Mouse (Mus musculus) CH12.LX (cell line): ENCODE results near the gene Sart3.

Source experiments
- CHD2 ChIP-seq: IDR thresholded peaks from 2 replicates; pipeline ENCODE4 v1.6.1; 2011; ENCODE audit warnings: low read length, improper control_type of control experiment
- CTCF ChIP-seq, 2 experiments: IDR thresholded peaks in 1 of 2; conservative IDR thresholded peaks in 1 of 2; 2 replicates each; pipeline ENCODE4 v1.5.1; 2011 to 2012; ENCODE audit warnings: low read depth in 2 of 2, low read length in 2 of 2, improper control_type of control experiment in 1 of 2, inconsistent platforms in 1 of 2, mild to moderate bottlenecking in 1 of 2, moderate library complexity in 1 of 2
- E2F4 ChIP-seq: IDR thresholded peaks from 2 replicates; pipeline ENCODE4 v1.6.1; 2011; ENCODE audit warnings: low read depth, low read length, improper control_type of control experiment; ENCODE audit not compliant: insufficient replicate concordance
- EP300 ChIP-seq: IDR thresholded peaks from 2 replicates; pipeline ENCODE4 v1.6.1; 2011; ENCODE audit warnings: low read length, improper control_type of control experiment
- GABPA ChIP-seq: IDR thresholded peaks from 2 replicates; pipeline ENCODE4 v1.6.1; 2012; ENCODE audit warnings: low read depth, low read length, improper control_type of control experiment, inconsistent platforms; ENCODE audit not compliant: insufficient replicate concordance
- KAT2A ChIP-seq: IDR thresholded peaks from 2 replicates; pipeline ENCODE4 v1.6.1; 2012; ENCODE audit warnings: low read length, improper control_type of control experiment, inconsistent platforms; ENCODE audit not compliant: insufficient replicate concordance
- MAFK ChIP-seq: IDR thresholded peaks from 2 replicates; pipeline ENCODE4 v1.6.1; 2011; ENCODE audit warnings: low read length, improper control_type of control experiment; ENCODE audit not compliant: insufficient replicate concordance
- MAX ChIP-seq: IDR thresholded peaks from 2 replicates; pipeline ENCODE4 v1.6.1; 2011; ENCODE audit warnings: low read length, improper control_type of control experiment
- POLR2AphosphoS2 ChIP-seq: IDR thresholded peaks from 2 replicates; pipeline ENCODE4 v1.6.1; 2011; ENCODE audit warnings: low read depth, low read length, improper control_type of control experiment
- RAD21 ChIP-seq: IDR thresholded peaks from 2 replicates; pipeline ENCODE4 v1.6.1; 2011; ENCODE audit warnings: low read depth, mild to moderate bottlenecking, low read length, improper control_type of control experiment, moderate library complexity
- SMC3 ChIP-seq: IDR thresholded peaks from 2 replicates; pipeline ENCODE4 v1.6.1; 2011; ENCODE audit warnings: low read depth, low read length, improper control_type of control experiment
- TCF12 ChIP-seq: IDR thresholded peaks from 2 replicates; pipeline ENCODE4 v1.6.1; 2014; ENCODE audit warnings: low read depth, mild to moderate bottlenecking, inconsistent platforms, low read length, improper control_type of control experiment
- USF2 ChIP-seq: conservative IDR thresholded peaks from 2 replicates; pipeline ENCODE4 v1.6.1; 2011; ENCODE audit warnings: low read depth, low read length, improper control_type of control experiment

DNA sequence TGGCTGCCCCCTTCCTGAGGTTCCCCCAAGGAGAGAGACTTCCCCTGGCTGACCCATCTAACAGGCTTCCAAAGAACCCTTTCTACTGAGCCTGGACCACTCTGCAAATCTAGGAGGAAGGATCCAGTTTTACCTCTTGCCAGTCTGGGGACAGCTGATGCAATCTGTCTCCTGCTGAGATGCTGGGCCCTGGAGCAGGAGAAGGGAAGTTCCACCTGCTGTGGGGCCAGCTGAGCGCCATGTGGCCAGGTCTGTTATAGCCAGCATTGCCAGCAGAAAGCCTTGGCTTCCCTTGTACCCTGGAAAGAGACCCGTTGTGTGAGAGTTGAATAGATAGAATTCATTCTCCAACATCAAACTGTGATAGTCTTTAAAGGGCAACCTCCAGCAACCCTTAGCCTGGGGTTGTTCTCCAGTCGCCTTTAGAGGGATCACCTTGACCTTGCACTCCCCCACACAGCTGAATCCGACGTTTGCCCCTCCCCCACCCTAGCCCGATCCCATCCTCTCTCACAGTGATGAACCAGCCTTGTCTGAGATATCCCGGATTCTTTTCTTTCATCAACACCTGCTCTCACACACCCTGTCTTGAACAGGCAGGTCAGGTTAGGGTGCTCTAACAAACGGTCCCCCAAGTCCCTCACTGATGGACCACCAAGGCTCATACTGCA lies 48.6 kb downstream of the Sart3 start:
- no peak for TF ChIP-seq CTCF (conservative IDR thresholded peaks at IDR 0.05 in 1 of 2, IDR thresholded peaks at IDR 0.05 in 1 of 2; ENCODE audit: low read depth in 2 of 2, low read length in 2 of 2)
- TF ChIP-seq POLR2AphosphoS2 = no peak
- no peak for TF ChIP-seq EP300
- TF ChIP-seq RAD21 = no peak
- TF ChIP-seq TCF12 = no peak
- no peak for TF ChIP-seq GABPA
- TF ChIP-seq KAT2A = no peak
- TF ChIP-seq CHD2 = 0 out of 2 replicates have a peak, but pooled peaks have one; percentile 16
- no peak for TF ChIP-seq MAX
- no peak for TF ChIP-seq USF2
- TF ChIP-seq SMC3 = no peak
- TF ChIP-seq MAFK = no peak
- no peak for TF ChIP-seq E2F4
